Mouse (Mus musculus) limb, embryonic 11.5 days (tissue): Measurements from ENCODE around the gene Gaa. TPM values are rescaled to one million over a fixed set of nuclear protein-coding genes. Genes with fewer than 3 reads are reported as not detected.
A peak's percentile ranks its signal among the peaks of the same experiment; 100 is the strongest.
"Not testable (repeated sequence)": the region's sequence is repeated elsewhere in the genome, so short reads cannot be mapped to it uniquely, and the experiment has no call there.

ENCODE experiments used
- ATAC-seq: fragments of 200-750 bp; cut with Nextera tagmentation; 2 replicates; pipeline ENCODE4 v1.8.0; 2017; ENCODE audit warnings: low read depth; ENCODE audit not compliant: insufficient number of reproducible peaks, low FRiP score, low TSS enrichment
- DNase-seq: peaks from one replicate; pipeline ENCODE4 v3.0.0-alpha.2; 2015; ENCODE audit warnings: low spot score
- H3K27ac ChIP-seq: fragments of 300-500 bp; sonication (generic); replicated peaks from 2 replicates; pipeline ENCODE4 v1.5.1; 2014; ENCODE audit warnings: low read depth, mild to moderate bottlenecking, low read length
- H3K27me3 ChIP-seq: fragments of 300-500 bp; sonication (generic); 2 replicates; pipeline ENCODE4 v1.6.1; 2014; ENCODE audit warnings: mild to moderate bottlenecking, low read length, mixed read lengths; ENCODE audit not compliant: control insufficient read depth, insufficient read depth
- H3K36me3 ChIP-seq: fragments of 300-500 bp; sonication (generic); 2 replicates; pipeline ENCODE4 v1.6.1; 2014; ENCODE audit warnings: mild to moderate bottlenecking, low read length, moderate library complexity, mixed read lengths; ENCODE audit not compliant: control insufficient read depth, insufficient read depth
- H3K4me1 ChIP-seq: fragments of 300-500 bp; sonication (generic); 2 replicates; pipeline ENCODE4 v1.6.1; 2014; ENCODE audit warnings: low read length, mixed read lengths; ENCODE audit not compliant: control insufficient read depth, insufficient read depth
- H3K4me2 ChIP-seq: fragments of 300-500 bp; sonication (generic); 2 replicates; pipeline ENCODE4 v1.6.1; 2014; ENCODE audit warnings: low read depth, mild to moderate bottlenecking, moderate library complexity; ENCODE audit not compliant: severe bottlenecking
- H3K4me3 ChIP-seq: fragments of 300-500 bp; sonication (generic); 2 replicates; pipeline ENCODE4 v1.5.1; 2014; ENCODE audit warnings: low read depth, low read length
- H3K9ac ChIP-seq: fragments of 300-500 bp; sonication (generic); 2 replicates; pipeline ENCODE4 v1.6.1; 2014; ENCODE audit warnings: mild to moderate bottlenecking, low read length
- H3K9me3 ChIP-seq: fragments of 300-500 bp; sonication (generic); 2 replicates; pipeline ENCODE4 v1.6.1; 2016; ENCODE audit warnings: low read length; ENCODE audit not compliant: control insufficient read depth
- WGBS: fragments of 180-500 bp; shearing (Covaris S2); extraction: QIAGEN DNeasy Blood & Tissue Kit; methylation state at CpG from one replicate; pipeline ENCODE4 v1.1.7; 2014; 5-methylcytosine and 5-hydroxymethylcytosine counted together
- polyA plus RNA-seq: library from polyadenylated mRNA; unstranded; fragments of >200 nt; fragmentation: Nextera tagmentation; extraction: Ambion mirVana; gene quantifications from 2 replicates; pipeline ENCODE4 v1.2.1, GENCODE M21; 2014

The Gaa gene
- polyA plus RNA-seq, 1 experiment from 2014 or later = 17.9 TPM

GRCm38 (mm10) chr11:119239480-119239879 is 28.2 kb upstream of the Gaa start:
- Histone ChIP-seq H3K9me3 (no peaks in the 10 kb centered on the region), H3K27me3 (no peaks in the 10 kb centered on the region), H3K27ac (no peak overlapping the region), H3K9ac (no peak overlapping the region), H3K36me3 (no peaks in the 10 kb centered on the region), H3K4me2 (no peak overlapping the region), H3K4me1 (0 out of 2 replicates have a peak, but pooled peaks cover 2% of the 10 kb centered on the region), H3K4me3 (no peak overlapping the region)
- no peak for DNase-seq
- no peak for ATAC-seq
- WGBS = 97% methylated on average over 12 of the region's 12 CpGs

GRCm38 (mm10) chr11:119245543-119245942 is 22.1 kb upstream of the Gaa start:
- H3K27me3 ChIP-seq, H3K4me3 ChIP-seq, H3K4me2 ChIP-seq, H3K9me3 ChIP-seq, H3K36me3 ChIP-seq, H3K4me1 ChIP-seq, H3K27ac ChIP-seq, H3K9ac ChIP-seq, DNase-seq, ATAC-seq: not testable (repeated sequence)
- WGBS = 88% methylated on average over 6 of the region's 6 CpGs

GRCm38 (mm10) chr11:119249011-119249410 is 18.7 kb upstream of the Gaa start:
- H3K27ac ChIP-seq = no peak overlapping the region
- no peak overlapping the region for H3K4me3 ChIP-seq
- no peaks in the 10 kb centered on the region for H3K27me3 ChIP-seq
- H3K4me1 ChIP-seq = peaks cover 18% of the 10 kb centered on the region; the same call in 1 of the 2 replicates
- H3K9me3 ChIP-seq = no peaks in the 10 kb centered on the region
- DNase-seq = peak; percentile 80
- no peak overlapping the region for H3K4me2 ChIP-seq
- no peak overlapping the region for H3K9ac ChIP-seq
- WGBS = 32% methylated on average over 6 of the region's 6 CpGs
- no peaks in the 10 kb centered on the region for H3K36me3 ChIP-seq
- ATAC-seq = peak; percentile 70; the same call in 1 of the 2 replicates

- Histone ChIP-seq H3K4me3 (no peak overlapping the region), H3K9me3 (no peaks in the 10 kb centered on the region), H3K36me3 (no peaks in the 10 kb centered on the region), H3K27me3 (no peaks in the 10 kb centered on the region), H3K27ac (no peak overlapping the region), H3K4me2 (0 out of 2 replicates have a peak overlapping the region, but pooled peaks have one; percentile 0), H3K9ac (no peak overlapping the region), H3K4me1 (peaks cover 18% of the 10 kb centered on the region; the same call in 1 of the 2 replicates)
- DNase-seq (peak; percentile 47), ATAC-seq (no peak)
- WGBS = 30% methylated on average over 17 of the region's 17 CpGs
Observed at GRCm38 (mm10) chr11:119250998-119251397, 16.7 kb upstream of the Gaa start.

GRCm38 (mm10) chr11:119252854-119253541 is 14.7 kb upstream of the Gaa start:
- no peak overlapping the region for H3K27ac ChIP-seq
- 4% methylated on average over 22 of the region's 22 CpGs for WGBS
- H3K9ac ChIP-seq = 0 out of 2 replicates have a peak overlapping the region, but pooled peaks have one; percentile 23
- H3K4me3 ChIP-seq = peak overlapping the region; percentile 20
- H3K4me2 ChIP-seq = peak overlapping the region; percentile 52
- H3K4me1 ChIP-seq = peaks cover 18% of the 10 kb centered on the region; the same call in 1 of the 2 replicates
- no peaks in the 10 kb centered on the region for H3K36me3 ChIP-seq
- H3K9me3 ChIP-seq = no peaks in the 10 kb centered on the region
- peak; percentile 76 for DNase-seq
- no peaks in the 10 kb centered on the region for H3K27me3 ChIP-seq
- 0 out of 2 replicates have a peak, but pooled peaks have one; percentile 18 for ATAC-seq

- WGBS = 77% methylated on average over 5 of the region's 5 CpGs
- not testable (repeated sequence) for ATAC-seq
Observed at GRCm38 (mm10) chr11:119256557-119256956, 11.1 kb upstream of the Gaa start.

GRCm38 (mm10) chr11:119258216-119258571 is 9.5 kb upstream of the Gaa start:
- H3K27ac ChIP-seq = no peak overlapping the region
- H3K4me1 ChIP-seq = peaks cover under 1% of the 10 kb centered on the region; the same call in 1 of the 2 replicates
- WGBS = 63% methylated on average over 9 of the region's 9 CpGs
- H3K9me3 ChIP-seq = no peaks in the 10 kb centered on the region
- H3K4me3 ChIP-seq = peak overlapping the region; percentile 3; the same call in 1 of the 2 replicates
- ATAC-seq = no peak
- no peaks in the 10 kb centered on the region for H3K36me3 ChIP-seq
- no peaks in the 10 kb centered on the region for H3K27me3 ChIP-seq
- peak overlapping the region; percentile 36 for H3K4me2 ChIP-seq
- no peak overlapping the region for H3K9ac ChIP-seq
- DNase-seq = no peak

More at GRCm38 (mm10) chr11:119256557-119256956, 11.1 kb upstream of the Gaa start:
- not testable (repeated sequence) for H3K27me3 ChIP-seq, DNase-seq, H3K4me2 ChIP-seq, H3K4me1 ChIP-seq, H3K9me3 ChIP-seq, H3K27ac ChIP-seq, H3K36me3 ChIP-seq, H3K9ac ChIP-seq, H3K4me3 ChIP-seq

GRCm38 (mm10) chr11:119258572-119259322 is 8.9 kb upstream of the Gaa start:
- Histone ChIP-seq H3K9ac (no peak overlapping the region; the same call in 1 of the 2 replicates), H3K27ac (no peak overlapping the region), H3K36me3 (no peaks in the 10 kb centered on the region), H3K4me3 (peak overlapping the region; percentile 3; the same call in 1 of the 2 replicates), H3K4me2 (peak overlapping the region; percentile 36), H3K27me3 (no peaks in the 10 kb centered on the region), H3K9me3 (no peaks in the 10 kb centered on the region), H3K4me1 (no peaks in the 10 kb centered on the region)
- ATAC-seq (no peak), DNase-seq (peak; percentile 49)
- 62% methylated on average over 23 of the region's 23 CpGs for WGBS
